Mouse (Mus musculus) heart, embryonic 15.5 days (tissue): ENCODE measurements at regions not wholly inside any gene's neighbourhood (a gene's known extent, or its start where the extent isn't known, plus 50 kb on each side); places are given as distances from the start of the nearest gene placed in this dataset.

Experiments used
- ATAC-seq: fragments of 200-750 bp; cut with Nextera tagmentation; replicated peaks from 2 replicates; pipeline ENCODE4 v1.8.0; 2017; ENCODE audit warnings: low read depth, moderate TSS enrichment; ENCODE audit not compliant: insufficient number of reproducible peaks, insufficient read depth, low FRiP score
- H3K27ac ChIP-seq: fragments of 300-500 bp; sonication (generic); 2 replicates; pipeline ENCODE4 v1.5.1; 2015; ENCODE audit warnings: mild to moderate bottlenecking, inconsistent platforms
- H3K27me3 ChIP-seq: fragments of 300-500 bp; sonication (generic); 2 replicates; pipeline ENCODE4 v1.6.1; 2015; ENCODE audit warnings: inconsistent platforms
- H3K36me3 ChIP-seq: fragments of 300-500 bp; sonication (generic); 2 replicates; pipeline ENCODE4 v1.6.1; 2015; ENCODE audit warnings: mild to moderate bottlenecking, inconsistent platforms
- H3K4me1 ChIP-seq: fragments of 300-500 bp; sonication (generic); replicated peaks from 2 replicates; pipeline ENCODE4 v1.6.1; 2015; ENCODE audit warnings: inconsistent platforms
- H3K4me2 ChIP-seq: fragments of 300-500 bp; sonication (generic); 2 replicates; pipeline ENCODE4 v1.6.1; 2015; ENCODE audit warnings: inconsistent platforms, mild to moderate bottlenecking, moderate library complexity
- H3K4me3 ChIP-seq: fragments of 300-500 bp; sonication (generic); 2 replicates; pipeline ENCODE4 v1.5.1; 2015; ENCODE audit warnings: mild to moderate bottlenecking, inconsistent platforms
- H3K9ac ChIP-seq: fragments of 300-500 bp; sonication (generic); 2 replicates; pipeline ENCODE4 v1.6.1; 2015; ENCODE audit warnings: mild to moderate bottlenecking, inconsistent platforms
- H3K9me3 ChIP-seq: fragments of 300-500 bp; sonication (generic); replicated peaks from 2 replicates; pipeline ENCODE4 v1.6.1; 2016; ENCODE audit warnings: inconsistent platforms
- WGBS: fragments of 180-500 bp; shearing (Covaris S2); methylation state at CpG from one replicate; pipeline ENCODE4 v1.1.7; 2015; ENCODE audit warnings: mixed read lengths; 5-methylcytosine and 5-hydroxymethylcytosine counted together

DNA sequence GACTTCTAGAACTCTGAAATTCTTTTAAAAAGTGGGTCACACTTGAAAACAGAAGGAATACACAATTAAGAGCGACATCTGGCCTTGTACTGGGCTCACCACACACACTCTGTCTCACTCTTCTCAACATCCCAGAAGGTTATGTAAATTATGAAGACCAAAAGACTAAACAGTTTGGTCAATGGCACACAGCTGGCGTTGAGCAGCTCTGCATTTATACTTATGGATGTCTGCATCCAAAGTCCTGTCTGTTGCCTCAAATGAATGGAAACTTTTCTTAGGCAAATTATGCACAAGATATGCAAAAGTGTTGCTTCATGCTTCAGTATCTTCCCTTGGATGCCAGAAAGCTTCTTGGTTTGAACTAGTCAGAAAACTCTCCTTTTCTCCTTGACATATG is 323.5 kb downstream of the Ppp3ca start:
- Histone ChIP-seq H3K4me1 (no peaks in the 10 kb centered on the region), H3K27ac (no peak overlapping the region), H3K4me2 (no peak overlapping the region), H3K9me3 (no peaks in the 10 kb centered on the region), H3K36me3 (no peaks in the 10 kb centered on the region), H3K27me3 (no peaks in the 10 kb centered on the region), H3K9ac (no peak overlapping the region), H3K4me3 (no peak overlapping the region)
- no peak for ATAC-seq
- 78% methylated on average over 2 of the region's 2 CpGs for WGBS

GRCm38 (mm10) chr3:136994361-136995083 is 324.6 kb downstream of the Ppp3ca start:
- no peaks in the 10 kb centered on the region for H3K9me3 ChIP-seq
- no peak overlapping the region for H3K4me3 ChIP-seq
- no peak overlapping the region for H3K27ac ChIP-seq
- H3K27me3 ChIP-seq = no peaks in the 10 kb centered on the region
- no peaks in the 10 kb centered on the region for H3K4me1 ChIP-seq
- ATAC-seq = no peak
- no peaks in the 10 kb centered on the region for H3K36me3 ChIP-seq
- no peak overlapping the region for H3K9ac ChIP-seq
- WGBS = 81% methylated on average over 8 of the region's 8 CpGs
- H3K4me2 ChIP-seq = no peak overlapping the region

DNA sequence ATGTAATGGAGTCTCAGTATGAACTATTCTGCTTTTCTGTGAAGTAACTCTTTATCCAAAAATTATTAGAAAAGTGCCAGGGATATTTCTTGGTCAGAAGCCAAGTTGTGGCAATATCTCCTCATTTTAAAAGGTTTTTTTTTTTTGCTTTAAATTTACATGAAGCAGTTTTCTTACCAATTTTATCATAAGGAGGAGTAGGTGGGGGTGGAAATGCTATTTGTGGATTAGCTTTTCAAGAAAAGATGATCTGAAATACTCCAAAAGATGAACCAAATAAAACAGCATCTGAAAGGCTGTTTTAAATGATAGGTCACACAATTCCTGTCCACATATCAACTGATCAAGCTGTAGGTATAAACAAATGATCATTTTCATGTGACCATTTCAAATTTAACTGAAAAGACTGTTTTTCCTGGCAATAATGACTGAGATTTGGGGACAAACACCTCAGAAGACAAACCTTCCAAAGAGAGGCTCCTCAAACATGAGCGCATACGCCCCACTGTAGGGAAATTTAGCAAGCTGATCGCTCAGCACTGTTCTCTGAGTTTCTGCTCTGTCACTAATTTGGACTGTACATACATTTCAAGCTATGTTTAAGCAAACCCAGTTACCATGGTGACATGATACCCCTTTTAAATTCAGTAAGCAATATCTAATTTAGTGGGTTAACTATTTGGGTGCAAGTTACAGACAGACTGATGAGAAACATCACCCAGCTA is 325.8 kb downstream of the Ppp3ca start:
- no peak overlapping the region for H3K4me2 ChIP-seq
- 93% methylated on average over 3 of the region's 3 CpGs for WGBS
- no peaks in the 10 kb centered on the region for H3K36me3 ChIP-seq
- H3K4me3 ChIP-seq = no peak overlapping the region
- H3K4me1 ChIP-seq = no peaks in the 10 kb centered on the region
- no peak for ATAC-seq
- H3K9me3 ChIP-seq = no peaks in the 10 kb centered on the region
- H3K27ac ChIP-seq = no peak overlapping the region
- no peaks in the 10 kb centered on the region for H3K27me3 ChIP-seq
- H3K9ac ChIP-seq = no peak overlapping the region

DNA sequence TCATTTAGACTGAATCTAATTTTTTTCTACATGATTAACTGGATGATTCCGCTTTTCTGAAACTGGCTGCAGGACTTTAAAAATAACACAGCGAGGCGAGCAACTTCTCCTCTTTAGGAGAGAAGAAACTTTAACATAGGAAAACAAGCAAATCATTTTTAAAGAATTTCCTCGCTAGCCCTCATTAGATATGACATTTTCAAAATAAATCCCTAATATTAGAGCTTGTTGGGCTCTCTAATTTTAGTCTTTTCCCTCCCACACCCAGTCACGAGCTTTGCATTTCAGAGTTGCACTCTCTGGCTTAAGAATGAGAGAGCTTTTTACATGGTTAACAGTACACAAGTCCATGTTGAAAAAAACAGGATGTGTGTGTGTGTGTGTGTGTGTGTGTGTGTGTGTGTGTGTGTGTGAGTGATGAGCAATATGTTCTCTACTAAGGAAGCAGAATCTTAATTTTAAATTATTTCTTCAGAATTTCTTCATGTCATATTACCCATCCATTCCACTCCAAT is 326.5 kb downstream of the Ppp3ca start:
- Histone ChIP-seq H3K4me3 (no peak overlapping the region), H3K9ac (no peak overlapping the region), H3K4me2 (no peak overlapping the region), H3K27me3 (no peaks in the 10 kb centered on the region), H3K27ac (no peak overlapping the region), H3K9me3 (no peaks in the 10 kb centered on the region), H3K4me1 (no peaks in the 10 kb centered on the region), H3K36me3 (no peaks in the 10 kb centered on the region)
- ATAC-seq = no peak
- 68% methylated on average over 5 of the region's 5 CpGs for WGBS

- WGBS = 67% methylated on average over 2 of the region's 2 CpGs
- H3K27me3 ChIP-seq = no peaks in the 10 kb centered on the region
- no peaks in the 10 kb centered on the region for H3K9me3 ChIP-seq
- no peak overlapping the region for H3K4me3 ChIP-seq
- no peak overlapping the region for H3K9ac ChIP-seq
- ATAC-seq = no peak
- H3K4me1 ChIP-seq = no peaks in the 10 kb centered on the region
- H3K4me2 ChIP-seq = no peak overlapping the region
- no peak overlapping the region for H3K27ac ChIP-seq
- no peaks in the 10 kb centered on the region for H3K36me3 ChIP-seq
These were observed 329.3 kb upstream of the Emcn start for GRCm38 (mm10) chr3:137011551-137011950.

DNA sequence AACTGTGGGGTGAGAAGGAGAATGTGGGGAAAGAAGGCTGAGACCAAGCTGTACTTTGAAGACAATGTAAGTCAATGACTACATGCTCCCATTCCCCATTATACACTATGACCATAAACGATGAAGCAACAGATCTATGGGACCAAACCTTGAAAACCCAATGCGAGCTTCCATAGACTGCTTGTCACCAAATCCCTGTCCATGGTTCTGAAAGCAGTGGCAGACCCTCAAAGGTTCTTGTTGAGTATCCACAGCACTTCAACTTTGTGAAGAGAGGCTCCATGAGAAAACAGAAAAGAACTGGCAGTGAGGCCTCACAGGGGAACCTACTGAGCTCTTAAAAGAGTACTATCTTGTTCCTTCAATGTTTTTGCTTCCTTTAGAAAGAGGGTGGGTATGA is 326.2 kb upstream of the Emcn start:
- no peak for ATAC-seq
- no peak overlapping the region for H3K4me3 ChIP-seq
- no peak overlapping the region for H3K9ac ChIP-seq
- H3K4me2 ChIP-seq = no peak overlapping the region
- H3K27ac ChIP-seq = no peak overlapping the region
- H3K9me3 ChIP-seq = no peaks in the 10 kb centered on the region
- 54% methylated on average over 2 of the region's 2 CpGs for WGBS
- no peaks in the 10 kb centered on the region for H3K36me3 ChIP-seq
- no peaks in the 10 kb centered on the region for H3K4me1 ChIP-seq
- no peaks in the 10 kb centered on the region for H3K27me3 ChIP-seq

DNA sequence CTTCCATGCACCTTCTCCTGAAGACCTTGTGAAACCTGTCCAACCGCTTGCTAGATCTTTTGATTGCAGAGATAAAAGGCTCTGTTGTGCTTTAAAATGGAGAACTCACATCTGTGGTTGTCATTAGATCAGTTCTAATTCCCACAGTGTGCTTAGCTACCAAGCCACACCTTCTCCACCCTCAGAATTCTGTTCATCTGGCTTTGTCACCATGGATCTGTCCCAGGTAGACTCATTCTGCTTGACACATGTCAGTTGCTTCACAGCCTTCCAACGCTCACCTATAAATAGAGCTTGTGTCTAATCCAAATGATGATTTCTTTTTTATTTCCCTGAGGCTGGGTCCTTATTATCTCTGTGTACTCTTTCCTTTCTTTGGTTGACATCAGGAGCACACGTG is 325.7 kb upstream of the Emcn start:
- no peak overlapping the region for H3K9ac ChIP-seq
- no peaks in the 10 kb centered on the region for H3K27me3 ChIP-seq
- H3K4me2 ChIP-seq = no peak overlapping the region
- no peaks in the 10 kb centered on the region for H3K9me3 ChIP-seq
- no peaks in the 10 kb centered on the region for H3K36me3 ChIP-seq
- WGBS = 77% methylated on average over 3 of the region's 3 CpGs
- no peaks in the 10 kb centered on the region for H3K4me1 ChIP-seq
- ATAC-seq = no peak
- H3K27ac ChIP-seq = no peak overlapping the region
- H3K4me3 ChIP-seq = no peak overlapping the region

GRCm38 (mm10) chr3:137019971-137020634 is 320.8 kb upstream of the Emcn start:
- H3K9me3 ChIP-seq = no peaks in the 10 kb centered on the region
- no peak overlapping the region for H3K9ac ChIP-seq
- no peak overlapping the region for H3K27ac ChIP-seq
- no peak overlapping the region for H3K4me2 ChIP-seq
- no peak overlapping the region for H3K4me3 ChIP-seq
- ATAC-seq = no peak
- 58% methylated on average over 3 of the region's 3 CpGs for WGBS
- H3K27me3 ChIP-seq = no peaks in the 10 kb centered on the region
- H3K36me3 ChIP-seq = no peaks in the 10 kb centered on the region
- H3K4me1 ChIP-seq = no peaks in the 10 kb centered on the region

GRCm38 (mm10) chr3:137029546-137029945 is 311.3 kb upstream of the Emcn start:
- no peak overlapping the region for H3K4me3 ChIP-seq
- ATAC-seq = no peak
- WGBS = 85% methylated on average over 2 of the region's 2 CpGs

GRCm38 (mm10) chr3:137032802-137033201 is 308.1 kb upstream of the Emcn start:
- WGBS = 70% methylated on average over 2 of the region's 2 CpGs
- Histone ChIP-seq H3K27ac (no peak overlapping the region), H3K4me2 (no peak overlapping the region), H3K4me3 (no peak overlapping the region), H3K9ac (no peak overlapping the region), H3K9me3 (no peaks in the 10 kb centered on the region), H3K27me3 (no peaks in the 10 kb centered on the region), H3K36me3 (no peaks in the 10 kb centered on the region), H3K4me1 (no peaks in the 10 kb centered on the region)
- no peak for ATAC-seq

More at GRCm38 (mm10) chr3:137029546-137029945, 311.3 kb upstream of the Emcn start:
- Histone ChIP-seq H3K4me2 (no peak overlapping the region), H3K27ac (no peak overlapping the region), H3K27me3 (no peaks in the 10 kb centered on the region), H3K9me3 (no peaks in the 10 kb centered on the region), H3K9ac (no peak overlapping the region), H3K36me3 (no peaks in the 10 kb centered on the region), H3K4me1 (no peaks in the 10 kb centered on the region)

GRCm38 (mm10) chr3:137039638-137040037 is 301.2 kb upstream of the Emcn start:
- Histone ChIP-seq H3K4me1 (no peaks in the 10 kb centered on the region), H3K36me3 (no peaks in the 10 kb centered on the region), H3K27ac (no peak overlapping the region), H3K4me2 (no peak overlapping the region), H3K27me3 (no peaks in the 10 kb centered on the region), H3K9me3 (no peaks in the 10 kb centered on the region), H3K9ac (no peak overlapping the region), H3K4me3 (no peak overlapping the region)
- no peak for ATAC-seq
- 72% methylated on average over 8 of the region's 8 CpGs for WGBS
